ENCODE assay signal across 8 mouse cellular contexts in genomic region chr4:24496953-24497319, GRCm38 (mm10). TPM values are rescaled to one million over a fixed set of nuclear protein-coding genes. Genes with fewer than 3 reads are reported as not detected.
A peak's percentile ranks its signal among the peaks of the same experiment; 100 is the strongest.
DNase-seq lines count a peak whose midpoint lies in the region; ATAC-seq and TF ChIP-seq lines count a peak whose summit lies in the region.

No protein-coding gene starts in this region.

- peak overlapping the region; percentile 76 for H3K4me2 ChIP-seq in heart, postnatal 0 days (ENCODE audit: low read depth, low read length)
- peak overlapping the region; percentile 84 for H3K4me2 ChIP-seq in hindbrain, embryonic 13.5 days
- H3K4me2 ChIP-seq in midbrain, embryonic 13.5 days (replicated peaks), result peak overlapping the region; percentile 72

- no peaks in the 10 kb centered on the region for H3K9me3 ChIP-seq in heart, postnatal 0 days (replicated peaks; ENCODE audit: control insufficient read depth, low read length)
- H3K9me3 ChIP-seq in hindbrain, embryonic 13.5 days, result no peaks in the 10 kb centered on the region
- 0 out of 2 replicates have a peak, but pooled peaks cover 3% of the 10 kb centered on the region for H3K9me3 ChIP-seq in midbrain, embryonic 13.5 days

- intact Hi-C loops in left cerebral cortex, postnatal 25 days (cut with DNase I), result no loop called here

- TF ChIP-seq CTCF in heart, postnatal 0 days (IDR thresholded peaks at IDR 0.05; ENCODE audit: low read depth), result no peak
- no peak for TF ChIP-seq CTCF in bone marrow, adult 2 months (IDR thresholded peaks at IDR 0.05; ENCODE audit: control insufficient read depth, insufficient read depth, low read length)

- WGBS in heart, postnatal 0 days, result under 1% methylated on average over 7 of the region's 7 CpGs
- under 1% methylated on average over 7 of the region's 7 CpGs for whole genome bisulfite sequencing in bone marrow, adult 2 months
- 1% methylated on average over 7 of the region's 7 CpGs for WGBS in hindbrain, embryonic 13.5 days
- WGBS in midbrain, embryonic 13.5 days, result under 1% methylated on average over 7 of the region's 7 CpGs

- peak overlapping the region; percentile 95; the same call in 1 of the 2 replicates for H3K27ac ChIP-seq in heart, postnatal 0 days (ENCODE audit: low read depth)
- peak overlapping the region; percentile 63 for H3K27ac ChIP-seq in bone marrow, adult 2 months (ENCODE audit: control insufficient read depth, insufficient read depth, low read depth, low read length, poor library complexity)
- H3K27ac ChIP-seq in hindbrain, embryonic 13.5 days, result no peak overlapping the region
- peak overlapping the region; percentile 68 for H3K27ac ChIP-seq in midbrain, embryonic 13.5 days

- DNase-seq in heart, postnatal 0 days (ENCODE audit: low spot score), result no peak
- no peak for DNase-seq in heart, adult 8-10 months (ENCODE audit: low spot score)
- no peak for DNase-seq in left cerebral cortex, adult 11 months (ENCODE audit: low spot score)
- no peak for DNase-seq in right cerebral cortex, adult 18-20 months
- DNase-seq in left cerebral cortex, postnatal 25 days (ENCODE audit: low spot score in 2 of 2), result no peak

- no peak for ATAC-seq in heart, postnatal 0 days (ENCODE audit: insufficient read depth, low read depth)
- no peak for ATAC-seq in hindbrain, embryonic 13.5 days (ENCODE audit: low FRiP score)
- no peak for ATAC-seq in midbrain, embryonic 13.5 days

- no peaks in the 10 kb centered on the region for H3K36me3 ChIP-seq in heart, postnatal 0 days (replicated peaks; ENCODE audit: control insufficient read depth, insufficient read depth, low read length)
- 0 out of 2 replicates have a peak, but pooled peaks cover 2% of the 10 kb centered on the region for H3K36me3 ChIP-seq in hindbrain, embryonic 13.5 days
- H3K36me3 ChIP-seq in midbrain, embryonic 13.5 days, result no peaks in the 10 kb centered on the region

- no peaks in the 10 kb centered on the region for H3K4me1 ChIP-seq in heart, postnatal 0 days (ENCODE audit: control insufficient read depth, insufficient read depth)
- H3K4me1 ChIP-seq in bone marrow, adult 2 months (ENCODE audit: control insufficient read depth, insufficient read depth, low read length), result no peaks in the 10 kb centered on the region; the same call in 1 of the 2 replicates
- H3K4me1 ChIP-seq in hindbrain, embryonic 13.5 days (replicated peaks), result peaks cover 7% of the 10 kb centered on the region; the same call in 1 of the 2 replicates
- H3K4me1 ChIP-seq in midbrain, embryonic 13.5 days (replicated peaks), result peaks cover 10% of the 10 kb centered on the region

- TF ChIP-seq POLR2A in bone marrow, adult 2 months (IDR thresholded peaks at IDR 0.05; ENCODE audit: borderline replicate concordance, control insufficient read depth, low read depth, low read length), result no peak

- no peaks in the 10 kb centered on the region for H3K27me3 ChIP-seq in heart, postnatal 0 days (ENCODE audit: control insufficient read depth, insufficient read depth, low read length)
- no peaks in the 10 kb centered on the region for H3K27me3 ChIP-seq in hindbrain, embryonic 13.5 days
- no peaks in the 10 kb centered on the region for H3K27me3 ChIP-seq in midbrain, embryonic 13.5 days

- TF ChIP-seq EP300 in heart, postnatal 0 days (IDR thresholded peaks at IDR 0.05; ENCODE audit: low read depth), result no peak

- H3K9ac ChIP-seq in heart, postnatal 0 days (replicated peaks; ENCODE audit: low read depth, low read length), result peak overlapping the region; percentile 81
- H3K9ac ChIP-seq in hindbrain, embryonic 13.5 days, result peak overlapping the region; percentile 92
- peak overlapping the region; percentile 91 for H3K9ac ChIP-seq in midbrain, embryonic 13.5 days (replicated peaks)

- peak overlapping the region; percentile 74 for H3K4me3 ChIP-seq in heart, postnatal 0 days (ENCODE audit: low read depth, low read length)
- H3K4me3 ChIP-seq in bone marrow, adult 2 months (replicated peaks; ENCODE audit: control insufficient read depth, low read depth, low read length), result peak overlapping the region; percentile 97
- H3K4me3 ChIP-seq in hindbrain, embryonic 13.5 days, result peak overlapping the region; percentile 94
- peak overlapping the region; percentile 92 for H3K4me3 ChIP-seq in midbrain, embryonic 13.5 days (replicated peaks)

RNA-seq across cellular contexts. Expression of gene Mms22l, which starts 0.7 kb away (rescaled TPM):
- total RNA-seq in heart, postnatal 0 days (2014; rRNA removed; ENCODE audit: low replicate concordance), result 5.2 and 21.2 TPM in 2 replicates
- polyA plus RNA-seq in heart, postnatal 0 days (2015; fragmentation: Nextera tagmentation; extraction: Ambion mirVana), result 5.2 and 6.2 TPM in 2 replicates
- total RNA-seq in heart, adult 8-10 months (2022), result under 1 TPM; 0.34 to 0.72 (median 0.48) TPM
- polyA plus RNA-seq in bone marrow, adult 2 months (2011; ENCODE audit: insufficient read depth, insufficient read length, low replicate concordance, missing spikeins), result 14.8 and 17.2 TPM in 2 replicates
- polyA plus RNA-seq in hindbrain, embryonic 13.5 days (2015; fragmentation: Nextera tagmentation; extraction: Ambion mirVana), result 7.4 and 9.9 TPM in 2 replicates
- 14.7 and 15.3 TPM in 2 replicates for polyA plus RNA-seq in midbrain, embryonic 13.5 days (2015; fragmentation: Nextera tagmentation; extraction: Ambion mirVana)
- 1 to 10 TPM; 1.2 TPM for total RNA-seq in left cerebral cortex, postnatal 25 days (2021)
